Mouse (Mus musculus): ENCODE data around the gene Grid1. TPM values are rescaled to one million over a fixed set of nuclear protein-coding genes. Genes with fewer than 3 reads are reported as not detected.
A peak's percentile ranks its signal among the peaks of the same experiment; 100 is the strongest.

Grid1 gene
- polyA plus RNA-seq, 1 experiment from 2014 or later: 2.8 TPM

GRCm38 (mm10) chr14:34816301-34816700 lies 3.6 kb upstream of the Grid1 start:
- Histone ChIP-seq H3K36me3 (no peaks in the 10 kb centered on the region), H3K4me1 (peaks cover 12% of the 10 kb centered on the region), H3K9me3 (replicated peaks) (no peaks in the 10 kb centered on the region), H3K9ac (no peak overlapping the region), H3K27ac (no peak overlapping the region), H3K27me3 (peaks cover 61% of the 10 kb centered on the region), H3K4me2 (replicated peaks) (no peak overlapping the region), H3K4me3 (no peak overlapping the region)
- 34% methylated on average over 3 of the region's 3 CpGs for WGBS
- ATAC-seq (ENCODE audit: low FRiP score): no peak

GRCm38 (mm10) chr14:34818387-34818980 lies 1.4 kb upstream of the Grid1 start:
- Histone ChIP-seq H3K4me3 (peak overlapping the region; percentile 73), H3K36me3 (no peaks in the 10 kb centered on the region), H3K27me3 (peaks cover 82% of the 10 kb centered on the region), H3K9me3 (replicated peaks) (no peaks in the 10 kb centered on the region), H3K9ac (no peak overlapping the region), H3K4me2 (replicated peaks) (peak overlapping the region; percentile 91), H3K4me1 (peaks cover 28% of the 10 kb centered on the region), H3K27ac (no peak overlapping the region)
- WGBS: 5% methylated on average over 9 of the region's 9 CpGs
- no peak for ATAC-seq (ENCODE audit: low FRiP score)

- 1% methylated on average over 59 of the region's 85 CpGs for WGBS
- ATAC-seq (ENCODE audit: low FRiP score): peak; percentile 85
- peak overlapping the region; percentile 71 for H3K27ac ChIP-seq
- no peaks in the 10 kb centered on the region for H3K9me3 ChIP-seq (replicated peaks)
- H3K27me3 ChIP-seq: peaks cover 88% of the 10 kb centered on the region
- peak overlapping the region; percentile 84 for H3K9ac ChIP-seq
- H3K4me3 ChIP-seq: peak overlapping the region; percentile 73
- peaks cover 31% of the 10 kb centered on the region for H3K4me1 ChIP-seq
- H3K36me3 ChIP-seq: no peaks in the 10 kb centered on the region
- peak overlapping the region; percentile 91 for H3K4me2 ChIP-seq (replicated peaks)
Observed at GRCm38 (mm10) chr14:34819121-34819918, 588 bp upstream of the Grid1 start.

GRCm38 (mm10) chr14:34820653-34821005 lies 721 bp downstream of the Grid1 start:
- Histone ChIP-seq H3K4me1 (peaks cover 31% of the 10 kb centered on the region), H3K4me2 (replicated peaks) (peak overlapping the region; percentile 91), H3K4me3 (peak overlapping the region; percentile 73), H3K36me3 (no peaks in the 10 kb centered on the region), H3K9ac (peak overlapping the region; percentile 84), H3K27me3 (peaks cover 78% of the 10 kb centered on the region), H3K9me3 (replicated peaks) (no peaks in the 10 kb centered on the region), H3K27ac (no peak overlapping the region)
- WGBS: 1% methylated on average over 12 of the region's 12 CpGs
- ATAC-seq (ENCODE audit: low FRiP score): peak; percentile 4; the same call in 1 of the 2 replicates

GRCm38 (mm10) chr14:34821131-34821790 lies 1.4 kb downstream of the Grid1 start:
- Histone ChIP-seq H3K36me3 (no peaks in the 10 kb centered on the region), H3K4me3 (peak overlapping the region; percentile 73), H3K27me3 (peaks cover 72% of the 10 kb centered on the region), H3K4me1 (peaks cover 37% of the 10 kb centered on the region), H3K27ac (no peak overlapping the region), H3K9ac (peak overlapping the region; percentile 84), H3K4me2 (replicated peaks) (peak overlapping the region; percentile 91), H3K9me3 (replicated peaks) (no peaks in the 10 kb centered on the region)
- ATAC-seq (ENCODE audit: low FRiP score): no peak
- 2% methylated on average over 26 of the region's 26 CpGs for WGBS

- H3K9me3 ChIP-seq (replicated peaks): no peaks in the 10 kb centered on the region
- H3K27me3 ChIP-seq: peaks cover 53% of the 10 kb centered on the region
- H3K4me3 ChIP-seq: peak overlapping the region; percentile 31
- peak overlapping the region; percentile 59 for H3K4me2 ChIP-seq (replicated peaks)
- H3K4me1 ChIP-seq: peaks cover 39% of the 10 kb centered on the region
- no peak overlapping the region for H3K27ac ChIP-seq
- peak overlapping the region; percentile 50 for H3K9ac ChIP-seq
- ATAC-seq (ENCODE audit: low FRiP score): peak; percentile 18
- H3K36me3 ChIP-seq: no peaks in the 10 kb centered on the region
- 3% methylated on average over 17 of the region's 17 CpGs for WGBS
Observed at GRCm38 (mm10) chr14:34823136-34823535, 3.2 kb downstream of the Grid1 start.

- ATAC-seq (ENCODE audit: low FRiP score): no peak
- no peak overlapping the region for H3K27ac ChIP-seq
- H3K4me3 ChIP-seq: no peak overlapping the region
- WGBS: 70% methylated on average over 3 of the region's 3 CpGs
- no peak overlapping the region for H3K9ac ChIP-seq
- H3K4me2 ChIP-seq (replicated peaks): no peak overlapping the region
- H3K27me3 ChIP-seq: peaks cover 43% of the 10 kb centered on the region
- no peaks in the 10 kb centered on the region for H3K36me3 ChIP-seq
- peaks cover 37% of the 10 kb centered on the region for H3K4me1 ChIP-seq
- no peaks in the 10 kb centered on the region for H3K9me3 ChIP-seq (replicated peaks)
Observed at GRCm38 (mm10) chr14:34824186-34824585, 4.3 kb downstream of the Grid1 start.

GRCm38 (mm10) chr14:34825902-34826301 lies 6.0 kb downstream of the Grid1 start:
- 27% methylated on average over 3 of the region's 3 CpGs for WGBS
- Histone ChIP-seq H3K4me2 (replicated peaks) (no peak overlapping the region), H3K4me3 (no peak overlapping the region), H3K27ac (no peak overlapping the region), H3K9ac (no peak overlapping the region), H3K4me1 (peaks cover 31% of the 10 kb centered on the region), H3K9me3 (replicated peaks) (no peaks in the 10 kb centered on the region), H3K27me3 (peaks cover 36% of the 10 kb centered on the region), H3K36me3 (no peaks in the 10 kb centered on the region)
- no peak for ATAC-seq (ENCODE audit: low FRiP score)

GRCm38 (mm10) chr14:34829831-34830230 lies 9.9 kb downstream of the Grid1 start:
- Histone ChIP-seq H3K9ac (no peak overlapping the region), H3K4me1 (peaks cover 8% of the 10 kb centered on the region; the same call in 1 of the 2 replicates), H3K27ac (no peak overlapping the region), H3K9me3 (replicated peaks) (no peaks in the 10 kb centered on the region), H3K4me2 (replicated peaks) (no peak overlapping the region), H3K4me3 (no peak overlapping the region), H3K27me3 (no peaks in the 10 kb centered on the region), H3K36me3 (no peaks in the 10 kb centered on the region)
- WGBS: 69% methylated on average over 6 of the region's 6 CpGs
- ATAC-seq (ENCODE audit: low FRiP score): no peak

- H3K9ac ChIP-seq: no peak overlapping the region
- H3K36me3 ChIP-seq: no peaks in the 10 kb centered on the region
- no peaks in the 10 kb centered on the region for H3K9me3 ChIP-seq (replicated peaks)
- H3K4me1 ChIP-seq: peaks cover 5% of the 10 kb centered on the region; the same call in 1 of the 2 replicates
- WGBS: 85% methylated on average over 3 of the region's 3 CpGs
- no peak overlapping the region for H3K4me2 ChIP-seq (replicated peaks)
- no peaks in the 10 kb centered on the region for H3K27me3 ChIP-seq
- H3K27ac ChIP-seq: no peak overlapping the region
- no peak overlapping the region for H3K4me3 ChIP-seq
- ATAC-seq (ENCODE audit: low FRiP score): no peak
Observed at GRCm38 (mm10) chr14:34837145-34837544, 17.2 kb downstream of the Grid1 start.

GRCm38 (mm10) chr14:34838999-34839398 lies 19.1 kb downstream of the Grid1 start:
- Histone ChIP-seq H3K9me3 (replicated peaks) (no peaks in the 10 kb centered on the region), H3K27me3 (no peaks in the 10 kb centered on the region), H3K4me2 (replicated peaks) (no peak overlapping the region), H3K27ac (no peak overlapping the region), H3K4me1 (peaks cover 8% of the 10 kb centered on the region), H3K9ac (no peak overlapping the region), H3K36me3 (no peaks in the 10 kb centered on the region), H3K4me3 (no peak overlapping the region)
- WGBS: 62% methylated on average over 6 of the region's 6 CpGs
- ATAC-seq (ENCODE audit: low FRiP score): no peak

GRCm38 (mm10) chr14:34839898-34840297 lies 20.0 kb downstream of the Grid1 start:
- Histone ChIP-seq H3K9ac (no peak overlapping the region), H3K27me3 (no peaks in the 10 kb centered on the region), H3K4me2 (replicated peaks) (no peak overlapping the region), H3K4me3 (no peak overlapping the region), H3K4me1 (peaks cover 8% of the 10 kb centered on the region), H3K36me3 (no peaks in the 10 kb centered on the region), H3K9me3 (replicated peaks) (no peaks in the 10 kb centered on the region), H3K27ac (no peak overlapping the region)
- ATAC-seq (ENCODE audit: low FRiP score): no peak
- 91% methylated on average over 4 of the region's 4 CpGs for WGBS

Data from hindbrain, embryonic 12.5 days (tissue).